Comparison of ENCODE assay signal across 8 mouse cellular contexts in the genomic region with DNA sequence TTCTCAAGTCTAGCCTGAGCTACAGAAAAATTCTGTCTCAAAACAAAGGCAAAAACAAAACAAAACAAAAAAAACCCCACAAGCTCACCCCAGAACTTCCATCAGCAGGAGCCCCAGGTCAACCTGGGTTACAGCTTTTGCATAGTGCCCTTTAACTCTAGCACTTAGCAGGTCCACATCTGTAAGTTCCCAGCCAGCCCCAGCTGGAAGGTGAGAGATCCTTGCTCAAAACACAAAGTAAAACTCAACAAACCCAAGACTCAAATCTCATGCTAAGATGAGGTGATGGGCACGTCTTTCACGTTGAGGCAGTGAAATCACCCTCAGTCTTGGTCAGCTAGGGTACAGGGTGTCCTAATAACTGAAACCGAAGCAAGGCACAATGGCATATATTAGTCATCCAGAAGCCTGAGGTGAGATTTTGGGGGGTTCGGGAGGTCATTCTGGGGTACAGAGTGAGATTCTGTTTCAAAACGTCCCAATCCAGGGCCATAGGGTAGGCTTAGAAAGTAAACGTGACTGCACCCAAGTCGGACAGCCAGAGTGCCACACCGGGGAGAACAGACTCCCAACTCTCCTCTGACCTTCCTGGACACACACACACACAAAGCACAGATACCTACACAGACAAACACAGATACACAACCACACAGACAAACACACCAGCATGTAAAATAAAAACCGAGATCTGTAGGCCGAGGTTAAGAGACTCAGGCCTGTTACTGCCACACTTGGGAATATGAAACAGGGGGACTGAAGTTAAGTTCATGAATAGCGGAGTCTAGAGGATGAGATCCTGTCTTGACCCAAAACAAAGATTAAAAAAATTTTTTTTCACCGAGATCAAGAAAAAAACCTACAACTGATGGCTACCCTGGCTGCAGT. TPM values are rescaled to one million over a fixed set of nuclear protein-coding genes. Genes with fewer than 3 reads are reported as not detected.
DNase-seq lines count a peak whose midpoint lies in the region; ATAC-seq and TF ChIP-seq lines count a peak whose summit lies in the region.

No protein-coding gene starts in this region.

- peak overlapping the region; percentile 97 for H3K4me3 ChIP-seq in kidney, embryonic 15.5 days (replicated peaks)
- H3K4me3 ChIP-seq in bone marrow, adult 2 months (replicated peaks; ENCODE audit: control insufficient read depth, low read depth, low read length), result peak overlapping the region; percentile 11
- 0 out of 2 replicates have a peak overlapping the region, but pooled peaks have one; percentile 99 for H3K4me3 ChIP-seq in hindbrain, embryonic 11.5 days (ENCODE audit: low read depth, low read length)
- peak overlapping the region; percentile 97 for H3K4me3 ChIP-seq in midbrain, embryonic 12.5 days

- WGBS in kidney, embryonic 15.5 days, result 62% methylated on average over 12 of the region's 12 CpGs
- WGBS in bone marrow, adult 2 months, result 67% methylated on average over 12 of the region's 12 CpGs
- 79% methylated on average over 12 of the region's 12 CpGs for WGBS in hindbrain, embryonic 11.5 days
- WGBS in midbrain, embryonic 12.5 days, result 75% methylated on average over 12 of the region's 12 CpGs

- TF ChIP-seq POLR2A in bone marrow, adult 2 months (IDR thresholded peaks at IDR 0.05; ENCODE audit: borderline replicate concordance, control insufficient read depth, low read depth, low read length), result no peak

- no peak for TF ChIP-seq CTCF in bone marrow, adult 2 months (IDR thresholded peaks at IDR 0.05; ENCODE audit: control insufficient read depth, insufficient read depth, low read length)

- H3K9me3 ChIP-seq in kidney, embryonic 15.5 days (replicated peaks), result no peaks in the 10 kb centered on the region
- no peaks in the 10 kb centered on the region for H3K9me3 ChIP-seq in hindbrain, embryonic 11.5 days (ENCODE audit: control insufficient read depth, low read length)
- no peaks in the 10 kb centered on the region for H3K9me3 ChIP-seq in midbrain, embryonic 12.5 days

- peaks cover 70% of the 10 kb centered on the region for H3K4me1 ChIP-seq in kidney, embryonic 15.5 days
- H3K4me1 ChIP-seq in bone marrow, adult 2 months (ENCODE audit: control insufficient read depth, insufficient read depth, low read length), result peaks cover 8% of the 10 kb centered on the region
- H3K4me1 ChIP-seq in hindbrain, embryonic 11.5 days (replicated peaks; ENCODE audit: control insufficient read depth, insufficient read depth, low read length), result peaks cover 24% of the 10 kb centered on the region
- H3K4me1 ChIP-seq in midbrain, embryonic 12.5 days, result peaks cover 51% of the 10 kb centered on the region

- H3K4me2 ChIP-seq in kidney, embryonic 15.5 days, result peak overlapping the region; percentile 72
- peak overlapping the region; percentile 60 for H3K4me2 ChIP-seq in hindbrain, embryonic 11.5 days (replicated peaks; ENCODE audit: low read depth, low read length)
- peak overlapping the region; percentile 52 for H3K4me2 ChIP-seq in midbrain, embryonic 12.5 days (replicated peaks)

- no peak for DNase-seq in kidney, postnatal 25 days
- DNase-seq in hindbrain, embryonic 11.5 days (ENCODE audit: low spot score), result no peak
- DNase-seq in urinary bladder, postnatal 25 days (ENCODE audit: low spot score), result no peak
- no peak for DNase-seq in spleen, postnatal 4 days (ENCODE audit: low spot score in 2 of 2)

- peak overlapping the region; percentile 54 for H3K9ac ChIP-seq in kidney, embryonic 15.5 days
- H3K9ac ChIP-seq in hindbrain, embryonic 11.5 days (ENCODE audit: low read depth, low read length), result no peak overlapping the region
- peak overlapping the region; percentile 53; the same call in 1 of the 2 replicates for H3K9ac ChIP-seq in midbrain, embryonic 12.5 days (replicated peaks)

- H3K27me3 ChIP-seq in kidney, embryonic 15.5 days, result no peaks in the 10 kb centered on the region
- H3K27me3 ChIP-seq in hindbrain, embryonic 11.5 days (ENCODE audit: control insufficient read depth, insufficient read depth, low read length), result no peaks in the 10 kb centered on the region
- H3K27me3 ChIP-seq in midbrain, embryonic 12.5 days, result peaks cover 7% of the 10 kb centered on the region; the same call in 1 of the 2 replicates

- H3K27ac ChIP-seq in kidney, embryonic 15.5 days, result peak overlapping the region; percentile 100
- peak overlapping the region; percentile 99 for H3K27ac ChIP-seq in bone marrow, adult 2 months (ENCODE audit: control insufficient read depth, insufficient read depth, low read depth, low read length, poor library complexity)
- H3K27ac ChIP-seq in hindbrain, embryonic 11.5 days (ENCODE audit: low read depth, low read length), result peak overlapping the region; percentile 99
- peak overlapping the region; percentile 99 for H3K27ac ChIP-seq in midbrain, embryonic 12.5 days (replicated peaks)

- H3K36me3 ChIP-seq in kidney, embryonic 15.5 days, result peaks cover 11% of the 10 kb centered on the region
- H3K36me3 ChIP-seq in hindbrain, embryonic 11.5 days (ENCODE audit: control insufficient read depth, insufficient read depth, low read length), result no peaks in the 10 kb centered on the region; the same call in 1 of the 2 replicates
- H3K36me3 ChIP-seq in midbrain, embryonic 12.5 days, result 0 out of 2 replicates have a peak, but pooled peaks cover under 1% of the 10 kb centered on the region

- ATAC-seq in kidney, embryonic 15.5 days (replicated peaks; ENCODE audit: low FRiP score), result no peak
- no peak for ATAC-seq in hindbrain, embryonic 11.5 days (ENCODE audit: low FRiP score)
- ATAC-seq in midbrain, embryonic 12.5 days (ENCODE audit: low FRiP score, low read depth), result no peak
- ATAC-seq in erythroid progenitor cell, adult 5-6 weeks (replicated peaks; ENCODE audit: low FRiP score, poor library complexity, severe bottlenecking), result no peak

RNA-seq across cellular contexts. Expression of a gene that starts 1.1 kb away (rescaled TPM):
- polyA plus RNA-seq in kidney, embryonic 15.5 days (2015; fragmentation: Nextera tagmentation; extraction: Ambion mirVana), result 59.9 and 68.1 TPM in 2 replicates
- polyA plus RNA-seq in bone marrow, adult 2 months (2011; ENCODE audit: insufficient read depth, insufficient read length, low replicate concordance, missing spikeins), result 48.1 and 58.0 TPM in 2 replicates
- 126 and 137 TPM in 2 replicates for polyA plus RNA-seq in hindbrain, embryonic 11.5 days (2014; fragmentation: Nextera tagmentation; extraction: Ambion mirVana)
- 206 and 213 TPM in 2 replicates for polyA plus RNA-seq in midbrain, embryonic 12.5 days (2016; fragmentation: Nextera tagmentation; extraction: Ambion mirVana)
- total RNA-seq in erythroid progenitor cell, adult 5-6 weeks (2015; ENCODE audit: low replicate concordance), result 26.7 and 36.0 TPM in 2 replicates
- total RNA-seq in erythroid progenitor cell, adult 5-6 weeks (2017; ENCODE audit: low replicate concordance), result 21.1 and 32.0 TPM in 2 replicates

RNA-seq across cellular contexts. Expression of a gene that starts 5.6 kb away (rescaled TPM):
- polyA plus RNA-seq in kidney, embryonic 15.5 days (2015; fragmentation: Nextera tagmentation; extraction: Ambion mirVana), result 0.03 and 0.09 TPM in 2 replicates
- 0.29 TPM in 1 of 2 replicates, not detected in the other for polyA plus RNA-seq in bone marrow, adult 2 months (2011; ENCODE audit: insufficient read depth, insufficient read length, low replicate concordance, missing spikeins)
- 0.03 and 0.14 TPM in 2 replicates for polyA plus RNA-seq in hindbrain, embryonic 11.5 days (2014; fragmentation: Nextera tagmentation; extraction: Ambion mirVana)
- 0.04 TPM in 1 of 2 replicates, not detected in the other for polyA plus RNA-seq in midbrain, embryonic 12.5 days (2016; fragmentation: Nextera tagmentation; extraction: Ambion mirVana)
- total RNA-seq in erythroid progenitor cell, adult 5-6 weeks (2015; ENCODE audit: low replicate concordance), result not detected in 2 replicates
- not detected in 2 replicates for total RNA-seq in erythroid progenitor cell, adult 5-6 weeks (2017; ENCODE audit: low replicate concordance)

RNA-seq across cellular contexts. Expression of a gene that starts 20.7 kb away (rescaled TPM):
- 0.55 and 0.83 TPM in 2 replicates for polyA plus RNA-seq in kidney, embryonic 15.5 days (2015; fragmentation: Nextera tagmentation; extraction: Ambion mirVana)
- polyA plus RNA-seq in bone marrow, adult 2 months (2011; ENCODE audit: insufficient read depth, insufficient read length, low replicate concordance, missing spikeins), result not detected in 2 replicates
- not detected in 2 replicates for polyA plus RNA-seq in hindbrain, embryonic 11.5 days (2014; fragmentation: Nextera tagmentation; extraction: Ambion mirVana)
- not detected in 2 replicates for polyA plus RNA-seq in midbrain, embryonic 12.5 days (2016; fragmentation: Nextera tagmentation; extraction: Ambion mirVana)
- total RNA-seq in erythroid progenitor cell, adult 5-6 weeks (2015; ENCODE audit: low replicate concordance), result not detected in 2 replicates
- not detected in 2 replicates for total RNA-seq in erythroid progenitor cell, adult 5-6 weeks (2017; ENCODE audit: low replicate concordance)

RNA-seq across cellular contexts. Expression of a gene that starts 24.6 kb away (rescaled TPM):
- 291 and 295 TPM in 2 replicates for polyA plus RNA-seq in kidney, embryonic 15.5 days (2015; fragmentation: Nextera tagmentation; extraction: Ambion mirVana)
- polyA plus RNA-seq in bone marrow, adult 2 months (2011; ENCODE audit: insufficient read depth, insufficient read length, low replicate concordance, missing spikeins), result 69.2 and 119 TPM in 2 replicates
- polyA plus RNA-seq in hindbrain, embryonic 11.5 days (2014; fragmentation: Nextera tagmentation; extraction: Ambion mirVana), result 282 and 299 TPM in 2 replicates
- polyA plus RNA-seq in midbrain, embryonic 12.5 days (2016; fragmentation: Nextera tagmentation; extraction: Ambion mirVana), result 255 and 263 TPM in 2 replicates
- total RNA-seq in erythroid progenitor cell, adult 5-6 weeks (2015; ENCODE audit: low replicate concordance), result 86.5 and 93.1 TPM in 2 replicates
- 38.4 and 57.6 TPM in 2 replicates for total RNA-seq in erythroid progenitor cell, adult 5-6 weeks (2017; ENCODE audit: low replicate concordance)

RNA-seq across cellular contexts. Expression of a gene that starts 25.9 kb away (rescaled TPM):
- polyA plus RNA-seq in kidney, embryonic 15.5 days (2015; fragmentation: Nextera tagmentation; extraction: Ambion mirVana), result 7.6 and 9.4 TPM in 2 replicates
- 2.7 and 3.2 TPM in 2 replicates for polyA plus RNA-seq in bone marrow, adult 2 months (2011; ENCODE audit: insufficient read depth, insufficient read length, low replicate concordance, missing spikeins)
- 0.09 TPM in 1 of 2 replicates, not detected in the other for polyA plus RNA-seq in hindbrain, embryonic 11.5 days (2014; fragmentation: Nextera tagmentation; extraction: Ambion mirVana)
- 0.15 and 0.39 TPM in 2 replicates for polyA plus RNA-seq in midbrain, embryonic 12.5 days (2016; fragmentation: Nextera tagmentation; extraction: Ambion mirVana)
- 0.72 and 0.84 TPM in 2 replicates for total RNA-seq in erythroid progenitor cell, adult 5-6 weeks (2015; ENCODE audit: low replicate concordance)
- total RNA-seq in erythroid progenitor cell, adult 5-6 weeks (2017; ENCODE audit: low replicate concordance), result not detected in 2 replicates

Comparison
In these comparisons a context has a peak if more than half of its experiments do, and no peak if none do; other contexts are left out.
1. H3K4me3 ChIP-seq: peak in every context shown above with its lines; median percentile 99 in hindbrain, embryonic 11.5 days; 97 in kidney, embryonic 15.5 days; 97 in midbrain, embryonic 12.5 days; 11 in bone marrow, adult 2 months.